Mouse (Mus musculus) myocyte (in vitro differentiated cells): ENCODE data around the gene Ankef1. TPM values are rescaled to one million over a fixed set of nuclear protein-coding genes. Genes with fewer than 3 reads are reported as not detected.
A peak's percentile ranks its signal among the peaks of the same experiment; 100 is the strongest.

Experiments
- H3K27me3 ChIP-seq: one replicate; pipeline ENCODE4 v1.6.1; 2011; ENCODE audit not compliant: control insufficient read depth, insufficient read depth, insufficient read length
- H3K36me3 ChIP-seq: one replicate; pipeline ENCODE4 v1.6.1; 2011; ENCODE audit not compliant: control insufficient read depth, insufficient read depth
- H3K4me2 ChIP-seq: one replicate; pipeline ENCODE4 v1.6.1; 2011; ENCODE audit warnings: low read depth, control low read depth
- H3K4me3 ChIP-seq: one replicate; pipeline ENCODE4 v1.5.1; 2011; ENCODE audit warnings: mild to moderate bottlenecking, control low read depth, moderate library complexity
- H3K79me2 ChIP-seq: one replicate; pipeline ENCODE4 v1.6.1; 2011; ENCODE audit not compliant: control insufficient read depth, insufficient read depth
- H3ac ChIP-seq: one replicate; pipeline ENCODE4 v1.6.1; 2011; ENCODE audit not compliant: control insufficient read depth, insufficient read length
- CEBPB ChIP-seq: IDR thresholded peaks from 2 replicates; pipeline ENCODE4 v1.6.1; 2011; ENCODE audit warnings: mild to moderate bottlenecking, moderate library complexity; ENCODE audit not compliant: poor library complexity, insufficient read depth, severe bottlenecking
- E2F4 ChIP-seq: IDR thresholded peaks from one replicate; pipeline ENCODE4 v1.6.1; 2011; ENCODE audit warnings: mild to moderate bottlenecking, control low read depth, moderate library complexity; ENCODE audit not compliant: insufficient read depth
- MAX ChIP-seq: IDR thresholded peaks from one replicate; pipeline ENCODE4 v1.6.1; 2011; ENCODE audit warnings: low read depth, mild to moderate bottlenecking, control low read depth
- MYOD1 ChIP-seq, 3 experiments: IDR thresholded peaks; one replicate each; pipeline ENCODE4 v1.6.1; 2011; ENCODE audit warnings: control low read depth in 2 of 3, low read depth in 2 of 3, mild to moderate bottlenecking in 2 of 3, moderate library complexity in 1 of 3; ENCODE audit not compliant: insufficient read length in 2 of 3, control insufficient read depth in 1 of 3
- MYOG ChIP-seq, 3 experiments: IDR thresholded peaks; one replicate each; pipeline ENCODE4 v1.6.1; 2011; ENCODE audit warnings: control low read depth in 2 of 3, low read depth in 2 of 3, mild to moderate bottlenecking in 2 of 3; ENCODE audit not compliant: insufficient read length in 2 of 3, control insufficient read depth in 1 of 3, insufficient read depth in 1 of 3
- POLR2A ChIP-seq: IDR thresholded peaks from one replicate; pipeline ENCODE4 v1.6.1; 2011; ENCODE audit warnings: low read depth, mild to moderate bottlenecking, control low read depth, moderate library complexity; ENCODE audit not compliant: insufficient read length
- POLR2AphosphoS2 ChIP-seq: IDR thresholded peaks from one replicate; pipeline ENCODE4 v1.6.1; 2011; ENCODE audit warnings: low read depth, control low read depth; ENCODE audit not compliant: insufficient read length
- REST ChIP-seq: IDR thresholded peaks from one replicate; pipeline ENCODE4 v1.6.1; 2011; ENCODE audit warnings: mild to moderate bottlenecking, control low read depth, moderate library complexity; ENCODE audit not compliant: insufficient read depth, insufficient read length
- SRF ChIP-seq: IDR thresholded peaks from one replicate; pipeline ENCODE4 v1.6.1; 2011; ENCODE audit warnings: low read depth; ENCODE audit not compliant: control insufficient read depth, insufficient read length
- TCF12 ChIP-seq: IDR thresholded peaks from one replicate; pipeline ENCODE4 v1.6.1; 2011; ENCODE audit warnings: mild to moderate bottlenecking, control low read depth; ENCODE audit not compliant: poor library complexity, insufficient read depth, severe bottlenecking
- TCF3 ChIP-seq: IDR thresholded peaks from one replicate; pipeline ENCODE4 v1.6.1; 2011; ENCODE audit warnings: low read depth, control low read depth; ENCODE audit not compliant: insufficient read length
- USF1 ChIP-seq: IDR thresholded peaks from one replicate; pipeline ENCODE4 v1.6.1; 2011; ENCODE audit warnings: low read depth, mild to moderate bottlenecking, control low read depth, moderate library complexity
- polyA plus RNA-seq: library from polyadenylated mRNA; unstranded; fragments of >200 nt; fragmentation: generic; extraction: Trizol; gene quantifications from one replicate; pipeline ENCODE4 v1.2.1, GENCODE M21; 2012; ENCODE audit warnings: missing spikeins

Ankef1 gene
- polyA plus RNA-seq, 1 experiment: 0.02 TPM

- TF ChIP-seq USF1 (no peak), E2F4 (no peak), TCF12 (no peak), TCF3 (no peak), SRF (no peak), MAX (no peak), CEBPB (no peak)
- Histone ChIP-seq H3K4me3 (no peak overlapping the region), H3K36me3 (no peaks in the 10 kb centered on the region)
Observed at GRCm38 (mm10) chr2:136511756-136512155, 10.0 kb downstream of the Ankef1 start.

GRCm38 (mm10) chr2:136512802-136513201, 11.1 kb downstream of the Ankef1 start:
- TF ChIP-seq MYOG (IDR thresholded peaks at IDR 0.05; ENCODE audit: control insufficient read depth in 1 of 3, insufficient read depth in 1 of 3, insufficient read length in 2 of 3, low read depth in 2 of 3) (no peak), REST (no peak), MYOD1 (IDR thresholded peaks at IDR 0.05; ENCODE audit: control insufficient read depth in 1 of 3, insufficient read length in 2 of 3, low read depth in 2 of 3) (no peak), TCF12 (no peak), USF1 (no peak), POLR2AphosphoS2 (no peak), TCF3 (no peak), E2F4 (no peak), CEBPB (no peak), MAX (no peak)
- Histone ChIP-seq H3ac (no peak overlapping the region), H3K4me2 (no peak overlapping the region), H3K4me3 (no peak overlapping the region), H3K36me3 (no peaks in the 10 kb centered on the region), H3K27me3 (no peaks in the 10 kb centered on the region), H3K79me2 (no peaks in the 10 kb centered on the region)

More at GRCm38 (mm10) chr2:136511756-136512155, 10.0 kb downstream of the Ankef1 start:
- Histone ChIP-seq H3K79me2 (no peaks in the 10 kb centered on the region), H3K27me3 (no peaks in the 10 kb centered on the region), H3ac (no peak overlapping the region), H3K4me2 (peak overlapping the region; percentile 49)

GRCm38 (mm10) chr2:136513806-136514205, 12.1 kb downstream of the Ankef1 start:
- TF ChIP-seq TCF3 (no peak), POLR2A (no peak), CEBPB (no peak), USF1 (no peak), REST (no peak), SRF (no peak), E2F4 (no peak), MYOD1 (IDR thresholded peaks at IDR 0.05; ENCODE audit: control insufficient read depth in 1 of 3, insufficient read length in 2 of 3, low read depth in 2 of 3) (no peak), MYOG (IDR thresholded peaks at IDR 0.05; ENCODE audit: control insufficient read depth in 1 of 3, insufficient read depth in 1 of 3, insufficient read length in 2 of 3, low read depth in 2 of 3) (no peak), TCF12 (no peak), MAX (no peak), POLR2AphosphoS2 (no peak)
- Histone ChIP-seq H3K4me3 (no peak overlapping the region), H3K79me2 (no peaks in the 10 kb centered on the region), H3K4me2 (no peak overlapping the region), H3K27me3 (no peaks in the 10 kb centered on the region), H3ac (no peak overlapping the region), H3K36me3 (no peaks in the 10 kb centered on the region)

- H3K27me3 ChIP-seq: no peaks in the 10 kb centered on the region
- no peak overlapping the region for H3K4me3 ChIP-seq
- no peaks in the 10 kb centered on the region for H3K36me3 ChIP-seq
- H3ac ChIP-seq: no peak overlapping the region
- H3K79me2 ChIP-seq: no peaks in the 10 kb centered on the region
- H3K4me2 ChIP-seq: no peak overlapping the region
- TF ChIP-seq POLR2A (no peak), E2F4 (no peak), USF1 (no peak), CEBPB (no peak), MYOG (IDR thresholded peaks at IDR 0.05; ENCODE audit: control insufficient read depth in 1 of 3, insufficient read depth in 1 of 3, insufficient read length in 2 of 3, low read depth in 2 of 3) (no peak), MYOD1 (IDR thresholded peaks at IDR 0.05; ENCODE audit: control insufficient read depth in 1 of 3, insufficient read length in 2 of 3, low read depth in 2 of 3) (no peak), POLR2AphosphoS2 (no peak), TCF12 (no peak), SRF (no peak), TCF3 (no peak), REST (no peak), MAX (no peak)
Observed at GRCm38 (mm10) chr2:136515501-136515900, 13.8 kb downstream of the Ankef1 start.

- Histone ChIP-seq H3K79me2 (no peaks in the 10 kb centered on the region), H3K36me3 (no peaks in the 10 kb centered on the region), H3K27me3 (no peaks in the 10 kb centered on the region), H3ac (no peak overlapping the region), H3K4me3 (no peak overlapping the region), H3K4me2 (no peak overlapping the region)
- TF ChIP-seq MYOG (IDR thresholded peaks at IDR 0.05; ENCODE audit: control insufficient read depth in 1 of 3, insufficient read depth in 1 of 3, insufficient read length in 2 of 3, low read depth in 2 of 3): no peak
- TF ChIP-seq TCF3: no peak
- no peak for TF ChIP-seq REST
- TF ChIP-seq POLR2A: no peak
- no peak for TF ChIP-seq MAX
- no peak for TF ChIP-seq SRF
- TF ChIP-seq POLR2AphosphoS2: no peak
- TF ChIP-seq TCF12: no peak
- no peak for TF ChIP-seq CEBPB
- no peak for TF ChIP-seq MYOD1 (IDR thresholded peaks at IDR 0.05; ENCODE audit: control insufficient read depth in 1 of 3, insufficient read length in 2 of 3, low read depth in 2 of 3)
- no peak for TF ChIP-seq USF1
- no peak for TF ChIP-seq E2F4
Observed at GRCm38 (mm10) chr2:136528937-136529336, 27.2 kb downstream of the Ankef1 start.
